Mouse (Mus musculus) heart, postnatal 0 days (tissue): ENCODE results near the gene Hes3. TPM values are rescaled to one million over a fixed set of nuclear protein-coding genes. Genes with fewer than 3 reads are reported as not detected.

ENCODE experiments used
- ATAC-seq: fragments of 200-750 bp; cut with Nextera tagmentation; 2 replicates; pipeline ENCODE4 v1.8.0; 2017; ENCODE audit warnings: low read depth, moderate number of reproducible peaks, moderate library complexity; ENCODE audit not compliant: insufficient read depth
- DNase-seq: peaks from one replicate; pipeline ENCODE4 v3.0.0-alpha.2; 2016; ENCODE audit warnings: low spot score
- H3K27ac ChIP-seq: fragments of 300-500 bp; sonication (generic); 2 replicates; pipeline ENCODE4 v1.5.1; 2014; ENCODE audit warnings: low read depth, mild to moderate bottlenecking
- H3K27me3 ChIP-seq: fragments of 300-500 bp; sonication (generic); 2 replicates; pipeline ENCODE4 v1.6.1; 2014; ENCODE audit warnings: low read length, mixed read lengths; ENCODE audit not compliant: control insufficient read depth, insufficient read depth
- H3K36me3 ChIP-seq: fragments of 300-500 bp; sonication (generic); replicated peaks from 2 replicates; pipeline ENCODE4 v1.6.1; 2014; ENCODE audit warnings: low read length, mixed read lengths; ENCODE audit not compliant: control insufficient read depth, insufficient read depth
- H3K4me1 ChIP-seq: fragments of 300-500 bp; sonication (generic); 2 replicates; pipeline ENCODE4 v1.6.1; 2014; ENCODE audit warnings: antibody characterized with exemption; ENCODE audit not compliant: control insufficient read depth, insufficient read depth
- H3K4me2 ChIP-seq: fragments of 300-500 bp; sonication (generic); 2 replicates; pipeline ENCODE4 v1.6.1; 2014; ENCODE audit warnings: low read depth, mild to moderate bottlenecking, low read length, moderate library complexity
- H3K4me3 ChIP-seq: fragments of 300-500 bp; sonication (generic); 2 replicates; pipeline ENCODE4 v1.5.1; 2014; ENCODE audit warnings: low read depth, low read length
- H3K9ac ChIP-seq: fragments of 300-500 bp; sonication (generic); replicated peaks from 2 replicates; pipeline ENCODE4 v1.6.1; 2014; ENCODE audit warnings: low read depth, low read length, mixed read lengths
- H3K9me3 ChIP-seq: fragments of 300-500 bp; sonication (generic); replicated peaks from 2 replicates; pipeline ENCODE4 v1.6.1; 2016; ENCODE audit warnings: low read length; ENCODE audit not compliant: control insufficient read depth
- CTCF ChIP-seq: IDR thresholded peaks from 2 replicates; pipeline ENCODE4 v1.5.1; 2016; ENCODE audit warnings: antibody characterized with exemption, control low read depth, low read depth
- EP300 ChIP-seq: IDR thresholded peaks from 2 replicates; pipeline ENCODE4 v1.6.1; 2016; ENCODE audit warnings: antibody characterized with exemption, low read depth
- WGBS: fragments of 180-500 bp; shearing (Covaris S2); extraction: QIAGEN DNeasy Blood & Tissue Kit; methylation state at CpG from one replicate; pipeline ENCODE4 v1.1.7; 2014; 5-methylcytosine and 5-hydroxymethylcytosine counted together
- polyA plus RNA-seq: library from polyadenylated mRNA; unstranded; fragments of >200 nt; fragmentation: Nextera tagmentation; extraction: Ambion mirVana; gene quantifications from 2 replicates; pipeline ENCODE4 v1.2.1, GENCODE M21; 2015
- total RNA-seq: library from RNA; depleted of rRNA; stranded (reverse); fragments of >200 nt; gene quantifications from 2 replicates; pipeline ENCODE4 v1.2.3, GENCODE M21; 2014; ENCODE audit warnings: low replicate concordance

Gene Hes3
- total and polyA plus RNA-seq, 2 experiments from 2014 or later, result not detected

DNA sequence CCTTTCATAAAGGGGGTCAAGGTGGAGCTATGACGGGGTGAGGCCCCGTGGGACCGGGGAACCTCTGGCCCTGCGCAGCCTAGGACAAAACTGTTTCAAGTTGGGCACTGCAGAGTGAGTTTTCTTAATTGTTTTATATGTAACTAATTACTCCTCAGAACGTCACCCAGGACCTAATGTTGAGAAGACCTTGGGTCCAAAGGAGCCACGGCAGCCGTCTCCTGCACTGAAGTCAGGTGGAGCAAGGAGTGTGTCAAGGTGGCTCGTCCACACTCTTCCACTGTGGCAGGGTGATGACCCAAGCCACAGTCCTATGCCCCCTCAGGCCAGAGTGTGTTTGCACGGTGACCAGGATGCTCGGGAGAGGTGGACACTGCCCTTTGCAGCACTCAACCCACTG is 11.7 kb upstream of the Hes3 start:
- Histone ChIP-seq H3K36me3 (peaks cover 65% of the 10 kb centered on the region), H3K4me3 (no peak overlapping the region), H3K4me1 (peaks cover 2% of the 10 kb centered on the region; the same call in 1 of the 2 replicates), H3K27ac (no peak overlapping the region), H3K27me3 (no peaks in the 10 kb centered on the region), H3K9ac (no peak overlapping the region), H3K9me3 (no peaks in the 10 kb centered on the region), H3K4me2 (no peak overlapping the region)
- no peak for TF ChIP-seq EP300
- TF ChIP-seq CTCF, result no peak
- no peak for ATAC-seq
- WGBS, result 92% methylated on average over 10 of the region's 10 CpGs
- no peak for DNase-seq

DNA sequence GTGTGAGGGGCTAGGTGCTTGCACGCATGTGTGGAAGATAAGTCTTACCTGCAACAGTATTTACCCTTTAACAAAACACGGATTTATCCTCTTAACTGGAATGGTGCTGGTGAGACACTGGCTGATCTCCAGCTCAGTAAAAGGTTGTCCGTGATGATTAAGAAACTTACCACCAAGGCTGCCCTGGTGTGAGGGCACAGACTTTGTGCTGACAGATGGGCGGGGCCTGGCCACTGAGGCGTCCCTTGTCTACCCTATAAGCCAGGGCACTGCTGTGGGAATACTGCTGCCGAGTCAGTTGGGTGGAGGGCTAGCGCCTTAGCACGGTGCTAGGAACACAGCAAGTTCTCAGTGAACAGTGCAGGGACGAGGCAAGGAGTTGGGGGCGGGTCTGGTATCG is 10.6 kb upstream of the Hes3 start:
- TF ChIP-seq CTCF, result no peak
- TF ChIP-seq EP300, result no peak
- H3K36me3 ChIP-seq, result peaks cover 54% of the 10 kb centered on the region
- no peaks in the 10 kb centered on the region for H3K9me3 ChIP-seq
- H3K4me2 ChIP-seq, result no peak overlapping the region
- H3K27me3 ChIP-seq, result no peaks in the 10 kb centered on the region
- DNase-seq (no peak), ATAC-seq (no peak)
- H3K27ac ChIP-seq, result no peak overlapping the region
- 74% methylated on average over 11 of the region's 11 CpGs for WGBS
- H3K4me1 ChIP-seq, result peaks cover 6% of the 10 kb centered on the region; the same call in 1 of the 2 replicates
- H3K4me3 ChIP-seq, result no peak overlapping the region
- H3K9ac ChIP-seq, result no peak overlapping the region

DNA sequence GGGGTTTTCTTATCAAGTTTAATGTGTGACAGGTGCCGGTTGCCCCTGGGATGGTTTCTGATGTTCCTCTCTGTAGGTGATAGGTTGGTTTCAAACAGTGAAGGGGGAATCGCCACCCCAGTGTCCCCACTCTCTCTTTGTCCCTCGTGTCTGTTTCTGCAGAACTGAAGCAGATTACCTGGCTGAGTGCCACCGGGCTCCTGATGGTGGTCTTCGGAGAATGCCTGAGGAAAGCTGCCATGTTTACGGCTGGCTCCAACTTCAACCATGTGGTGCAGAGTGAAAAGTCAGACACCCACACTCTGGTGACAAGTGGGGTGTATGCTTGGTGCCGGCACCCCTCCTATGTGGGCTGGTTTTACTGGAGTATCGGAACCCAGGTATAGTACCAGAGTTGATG is 8.9 kb upstream of the Hes3 start:
- no peak overlapping the region for H3K4me2 ChIP-seq
- peaks cover 10% of the 10 kb centered on the region; the same call in 1 of the 2 replicates for H3K4me1 ChIP-seq
- WGBS, result 88% methylated on average over 8 of the region's 8 CpGs
- H3K27me3 ChIP-seq, result no peaks in the 10 kb centered on the region
- DNase-seq (no peak), ATAC-seq (no peak)
- H3K9ac ChIP-seq, result no peak overlapping the region
- H3K27ac ChIP-seq, result no peak overlapping the region
- H3K4me3 ChIP-seq, result no peak overlapping the region
- H3K36me3 ChIP-seq, result peaks cover 42% of the 10 kb centered on the region
- TF ChIP-seq CTCF (no peak), EP300 (no peak)
- H3K9me3 ChIP-seq, result no peaks in the 10 kb centered on the region

DNA sequence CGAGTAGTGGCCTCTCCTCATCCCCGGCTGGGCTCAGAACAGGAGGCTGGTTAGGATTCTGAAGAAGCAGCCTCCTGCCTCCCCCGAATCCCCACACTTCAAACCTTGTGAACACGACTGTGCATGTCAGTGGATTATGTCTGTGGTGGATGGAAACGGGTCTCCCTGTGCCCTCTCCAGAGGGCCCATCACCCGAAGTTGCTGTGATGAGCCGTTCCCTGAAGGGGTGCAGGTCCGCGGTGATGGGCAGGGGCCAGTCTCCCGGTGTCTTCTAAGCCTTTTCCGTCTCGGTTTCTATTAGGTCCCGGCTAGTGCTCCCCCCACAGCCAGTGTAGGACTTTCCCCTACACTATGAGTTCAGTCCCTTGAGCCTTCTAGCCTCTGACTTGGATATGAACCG is 7.4 kb upstream of the Hes3 start:
- WGBS, result 77% methylated on average over 14 of the region's 14 CpGs
- Histone ChIP-seq H3K27me3 (no peaks in the 10 kb centered on the region), H3K4me2 (no peak overlapping the region), H3K36me3 (peaks cover 33% of the 10 kb centered on the region), H3K9me3 (no peaks in the 10 kb centered on the region), H3K27ac (no peak overlapping the region), H3K9ac (no peak overlapping the region), H3K4me3 (no peak overlapping the region), H3K4me1 (peaks cover 10% of the 10 kb centered on the region; the same call in 1 of the 2 replicates)
- no peak for DNase-seq
- no peak for ATAC-seq
- TF ChIP-seq CTCF (no peak), EP300 (no peak)

DNA sequence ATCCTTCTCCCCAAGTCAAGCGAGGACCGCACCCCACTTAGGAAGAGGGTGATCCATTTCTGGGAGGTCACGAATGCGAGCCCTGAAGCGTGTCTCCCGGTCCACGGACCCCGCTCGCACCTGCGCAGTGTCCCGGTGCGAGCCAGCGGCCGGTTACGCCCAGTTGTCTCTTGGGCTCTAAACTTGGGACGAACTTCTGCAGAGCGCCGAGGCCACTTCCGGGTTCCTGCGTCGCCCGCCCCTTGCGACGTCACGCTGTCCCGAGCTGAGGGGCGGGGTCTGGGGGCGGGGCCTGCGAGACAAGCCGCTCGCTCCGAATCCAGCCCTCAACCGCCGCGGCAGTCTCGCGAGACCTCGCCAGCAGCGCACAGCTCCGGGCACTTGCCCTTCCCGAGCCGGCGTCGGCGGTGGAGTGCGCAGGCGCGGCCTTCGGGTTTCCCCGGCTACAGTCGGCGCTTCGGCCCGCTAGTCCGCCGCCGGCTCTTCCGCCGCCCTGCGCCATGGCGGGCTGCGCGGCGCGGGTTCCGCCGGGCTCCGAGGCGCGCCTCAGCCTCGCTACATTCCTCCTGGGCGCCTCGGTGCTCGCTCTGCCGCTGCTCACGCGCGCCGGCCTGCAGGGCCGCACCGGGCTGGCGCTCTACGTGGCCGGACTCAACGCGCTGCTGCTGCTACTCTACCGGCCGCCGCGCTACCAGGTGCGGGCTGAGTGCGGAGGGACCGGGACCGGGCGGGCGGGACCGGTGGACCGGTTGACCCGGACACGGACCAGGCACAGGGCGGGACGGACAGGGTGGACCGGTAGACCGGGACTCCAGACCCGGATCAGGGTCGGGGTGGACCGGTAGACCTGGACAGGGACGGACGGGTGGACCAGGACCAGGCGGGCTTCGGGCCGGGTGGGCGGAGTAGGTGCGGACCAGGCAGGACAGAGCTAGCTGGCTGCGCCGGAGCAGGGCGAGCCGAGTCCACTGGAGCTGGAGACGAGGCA is 5.7 kb upstream of the Hes3 start, which contains the start of gene Icmt:
Gene Icmt, plus strand, starts transcription at position 354 of the 988 bp plus-strand sequence.
- ATAC-seq, result peak; percentile 96
- peaks cover 13% of the 10 kb centered on the region for H3K27me3 ChIP-seq
- H3K4me3 ChIP-seq, result peak within 1 kb of the TSS; percentile 88
- no peaks in the 10 kb centered on the region for H3K9me3 ChIP-seq
- peaks cover 10% of the 10 kb centered on the region; the same call in 1 of the 2 replicates for H3K4me1 ChIP-seq
- peak within 1 kb of the TSS; percentile 72 for H3K27ac ChIP-seq
- TF ChIP-seq CTCF (no peak), EP300 (peak; percentile 77; the same call in 1 of the 2 replicates)
- WGBS, result under 1% methylated on average over 107 of the region's 119 CpGs
- peak within 1 kb of the TSS; percentile 87 for H3K4me2 ChIP-seq
- peaks cover 21% of the 10 kb centered on the region; the same call in 1 of the 2 replicates for H3K36me3 ChIP-seq
- H3K9ac ChIP-seq, result peak within 1 kb of the TSS; percentile 93
- DNase-seq, result peak; percentile 97
